Mouse (Mus musculus): ENCODE results near the gene Gm5773. TPM values are rescaled to one million over a fixed set of nuclear protein-coding genes. Genes with fewer than 3 reads are reported as not detected.

Gene Gm5773
- not detected for polyA plus RNA-seq (2014; fragmentation: Illumina TruSeq; extraction: RNeasy Lipid Tissue Mini Kit (QIAGEN cat#74804); ENCODE audit: insufficient read depth, low read depth, low replicate concordance)

GRCm38 (mm10) chr3:93772700-93773099 lies at the start of gene Gm5773:
TSS of gene Gm5773 (plus strand) at chr3:93773000.

GRCm38 (mm10) chr3:93796098-93796497 lies 23.3 kb downstream of the Gm5773 start, which contains the start of gene Tdpoz4:
TSS of gene Tdpoz4 (plus strand) at chr3:93796398.

Other genes with a start within 250 kb of the Gm5773 start
- gene S100a10, start 217.9 kb upstream of the Gm5773 start, polyA plus RNA-seq (2014; fragmentation: Illumina TruSeq; extraction: RNeasy Lipid Tissue Mini Kit (QIAGEN cat#74804); ENCODE audit: insufficient read depth, low read depth, low replicate concordance), result 525 TPM
- gene Tdpoz2, start 120.3 kb upstream of the Gm5773 start, polyA plus RNA-seq (2014; fragmentation: Illumina TruSeq; extraction: RNeasy Lipid Tissue Mini Kit (QIAGEN cat#74804); ENCODE audit: insufficient read depth, low read depth, low replicate concordance), result not detected
- gene Tdpoz1, start 96.7 kb upstream of the Gm5773 start, polyA plus RNA-seq (2014; fragmentation: Illumina TruSeq; extraction: RNeasy Lipid Tissue Mini Kit (QIAGEN cat#74804); ENCODE audit: insufficient read depth, low read depth, low replicate concordance), result not detected
- gene Gm37596, start 79.9 kb upstream of the Gm5773 start, polyA plus RNA-seq (2014; fragmentation: Illumina TruSeq; extraction: RNeasy Lipid Tissue Mini Kit (QIAGEN cat#74804); ENCODE audit: insufficient read depth, low read depth, low replicate concordance), result not detected
- not detected for gene Tdpoz4, start 23.4 kb downstream of the Gm5773 start, polyA plus RNA-seq (2014; fragmentation: Illumina TruSeq; extraction: RNeasy Lipid Tissue Mini Kit (QIAGEN cat#74804); ENCODE audit: insufficient read depth, low read depth, low replicate concordance)
- not detected for gene Tdpoz3, start 53.0 kb downstream of the Gm5773 start, polyA plus RNA-seq (2014; fragmentation: Illumina TruSeq; extraction: RNeasy Lipid Tissue Mini Kit (QIAGEN cat#74804); ENCODE audit: insufficient read depth, low read depth, low replicate concordance)
- not detected for gene Gm9117, start 170.5 kb downstream of the Gm5773 start, polyA plus RNA-seq (2014; fragmentation: Illumina TruSeq; extraction: RNeasy Lipid Tissue Mini Kit (QIAGEN cat#74804); ENCODE audit: insufficient read depth, low read depth, low replicate concordance)
- not detected for gene Tdpoz5, start 188.3 kb downstream of the Gm5773 start, polyA plus RNA-seq (2014; fragmentation: Illumina TruSeq; extraction: RNeasy Lipid Tissue Mini Kit (QIAGEN cat#74804); ENCODE audit: insufficient read depth, low read depth, low replicate concordance)

Data from lung, adult 10 weeks (tissue).